Mouse (Mus musculus) lung, embryonic 14.5 days (tissue): ENCODE data around the gene Gtse1. TPM values are rescaled to one million over a fixed set of nuclear protein-coding genes. Genes with fewer than 3 reads are reported as not detected.

Experiments
- ATAC-seq: fragments of 200-750 bp; cut with Nextera tagmentation; 2 replicates; pipeline ENCODE4 v1.8.0; 2017; ENCODE audit warnings: mild to moderate bottlenecking, moderate TSS enrichment, moderate library complexity; ENCODE audit not compliant: insufficient read depth
- DNase-seq: peaks from one replicate; pipeline ENCODE4 v3.0.0-alpha.2; 2015
- H3K27ac ChIP-seq: fragments of 300-500 bp; sonication (generic); 2 replicates; pipeline ENCODE4 v1.5.1; 2014; ENCODE audit warnings: low read depth, mild to moderate bottlenecking, moderate library complexity
- H3K27me3 ChIP-seq: fragments of 300-500 bp; sonication (generic); 2 replicates; pipeline ENCODE4 v1.6.1; 2014; ENCODE audit warnings: low read length, control low read depth; ENCODE audit not compliant: insufficient read depth
- H3K36me3 ChIP-seq: fragments of 300-500 bp; sonication (generic); 2 replicates; pipeline ENCODE4 v1.6.1; 2014; ENCODE audit warnings: control low read depth; ENCODE audit not compliant: insufficient read depth
- H3K4me1 ChIP-seq: fragments of 300-500 bp; sonication (generic); 2 replicates; pipeline ENCODE4 v1.6.1; 2014; ENCODE audit warnings: antibody characterized with exemption, control low read depth; ENCODE audit not compliant: insufficient read depth
- H3K4me2 ChIP-seq: fragments of 300-500 bp; sonication (generic); 2 replicates; pipeline ENCODE4 v1.6.1; 2014; ENCODE audit warnings: mild to moderate bottlenecking
- H3K4me3 ChIP-seq: fragments of 300-500 bp; sonication (generic); 2 replicates; pipeline ENCODE4 v1.5.1; 2014; ENCODE audit warnings: low read depth, low read length
- H3K9ac ChIP-seq: fragments of 300-500 bp; sonication (generic); 2 replicates; pipeline ENCODE4 v1.6.1; 2014
- H3K9me3 ChIP-seq: fragments of 300-500 bp; sonication (generic); 2 replicates; pipeline ENCODE4 v1.6.1; 2016; ENCODE audit warnings: low read depth, low read length, control low read depth
- CTCF ChIP-seq: IDR thresholded peaks from 2 replicates; pipeline ENCODE4 v1.5.1; 2016; ENCODE audit warnings: antibody characterized with exemption, low read depth
- WGBS: fragments of 180-500 bp; shearing (Covaris S2); extraction: QIAGEN DNeasy Blood & Tissue Kit; methylation state at CpG from one replicate; pipeline ENCODE4 v1.1.7; 2014; 5-methylcytosine and 5-hydroxymethylcytosine counted together
- polyA plus RNA-seq: library from polyadenylated mRNA; unstranded; fragments of >200 nt; fragmentation: Nextera tagmentation; extraction: Ambion mirVana; gene quantifications from 2 replicates; pipeline ENCODE4 v1.2.1, GENCODE M21; 2014

Gene Gtse1
- polyA plus RNA-seq, 1 experiment from 2014 or later, result 36.2 TPM

- WGBS, result 43% methylated on average over 6 of the region's 6 CpGs
- Histone ChIP-seq H3K27ac (no peak overlapping the region), H3K4me3 (no peak overlapping the region), H3K27me3 (no peaks in the 10 kb centered on the region), H3K4me2 (no peak overlapping the region), H3K4me1 (no peaks in the 10 kb centered on the region), H3K9ac (no peak overlapping the region), H3K36me3 (peaks cover 98% of the 10 kb centered on the region), H3K9me3 (no peaks in the 10 kb centered on the region)
- ATAC-seq (0 out of 2 replicates have a peak, but pooled peaks have one; percentile 62), DNase-seq (peak; percentile 86)
- peak; percentile 90 for TF ChIP-seq CTCF
Measured at GRCm38 (mm10) chr15:85867696-85868095, 8.2 kb downstream of the Gtse1 start.

- peaks cover 51% of the 10 kb centered on the region for H3K36me3 ChIP-seq
- H3K27ac ChIP-seq, result no peak overlapping the region
- ATAC-seq (no peak), DNase-seq (no peak)
- no peaks in the 10 kb centered on the region for H3K27me3 ChIP-seq
- H3K4me3 ChIP-seq, result no peak overlapping the region
- no peak overlapping the region for H3K4me2 ChIP-seq
- no peaks in the 10 kb centered on the region for H3K9me3 ChIP-seq
- H3K4me1 ChIP-seq, result 0 out of 2 replicates have a peak, but pooled peaks cover 4% of the 10 kb centered on the region
- H3K9ac ChIP-seq, result no peak overlapping the region
- WGBS, result 84% methylated on average over 7 of the region's 7 CpGs
- no peak for TF ChIP-seq CTCF
Measured at GRCm38 (mm10) chr15:85877336-85877735, 17.8 kb downstream of the Gtse1 start.

GRCm38 (mm10) chr15:85878848-85879497, 19.4 kb downstream of the Gtse1 start, which contains the start of gene Trmu:
Trmu (plus strand) TSS chr15:85879312.
- 1% methylated on average over 50 of the region's 50 CpGs for WGBS
- 0 out of 2 replicates have a peak, but pooled peaks cover 4% of the 10 kb centered on the region for H3K4me1 ChIP-seq
- peak within 1 kb of the TSS; percentile 77 for H3K4me2 ChIP-seq
- H3K9ac ChIP-seq, result peak within 1 kb of the TSS; percentile 81
- ATAC-seq, result peak; percentile 96
- peak within 1 kb of the TSS; percentile 89 for H3K27ac ChIP-seq
- no peaks in the 10 kb centered on the region for H3K27me3 ChIP-seq
- H3K36me3 ChIP-seq, result peaks cover 52% of the 10 kb centered on the region
- peak within 1 kb of the TSS; percentile 69 for H3K4me3 ChIP-seq
- peak; percentile 96 for DNase-seq
- H3K9me3 ChIP-seq, result no peaks in the 10 kb centered on the region
- TF ChIP-seq CTCF, result peak; percentile 72

GRCm38 (mm10) chr15:85879498-85879895, 20.0 kb downstream of the Gtse1 start:
- peak; percentile 24; the same call in 1 of the 2 replicates for ATAC-seq
- H3K9me3 ChIP-seq, result no peaks in the 10 kb centered on the region
- DNase-seq, result no peak
- no peaks in the 10 kb centered on the region for H3K27me3 ChIP-seq
- peak overlapping the region; percentile 81 for H3K9ac ChIP-seq
- 1% methylated on average over 18 of the region's 18 CpGs for WGBS
- no peak for TF ChIP-seq CTCF
- H3K4me1 ChIP-seq, result 0 out of 2 replicates have a peak, but pooled peaks cover 4% of the 10 kb centered on the region
- H3K27ac ChIP-seq, result peak overlapping the region; percentile 89
- peak overlapping the region; percentile 69 for H3K4me3 ChIP-seq
- peak overlapping the region; percentile 77 for H3K4me2 ChIP-seq
- peaks cover 51% of the 10 kb centered on the region for H3K36me3 ChIP-seq

- TF ChIP-seq CTCF, result no peak
- Histone ChIP-seq H3K4me1 (no peaks in the 10 kb centered on the region), H3K9ac (no peak overlapping the region), H3K27ac (no peak overlapping the region), H3K27me3 (no peaks in the 10 kb centered on the region), H3K9me3 (no peaks in the 10 kb centered on the region), H3K4me2 (no peak overlapping the region), H3K4me3 (no peak overlapping the region), H3K36me3 (peaks cover 66% of the 10 kb centered on the region)
- DNase-seq (no peak), ATAC-seq (no peak)
- 80% methylated on average over 5 of the region's 5 CpGs for WGBS
Measured at GRCm38 (mm10) chr15:85885606-85886005, 26.1 kb downstream of the Gtse1 start.

- Histone ChIP-seq H3K9me3 (no peaks in the 10 kb centered on the region), H3K4me1 (no peaks in the 10 kb centered on the region), H3K4me3 (no peak overlapping the region), H3K27me3 (no peaks in the 10 kb centered on the region), H3K9ac (no peak overlapping the region), H3K4me2 (no peak overlapping the region), H3K36me3 (peaks cover 79% of the 10 kb centered on the region), H3K27ac (no peak overlapping the region)
- no peak for TF ChIP-seq CTCF
- DNase-seq (no peak), ATAC-seq (no peak)
- 85% methylated on average over 4 of the region's 4 CpGs for WGBS
Measured at GRCm38 (mm10) chr15:85889235-85889634, 29.7 kb downstream of the Gtse1 start.

- no peak for ATAC-seq
Measured at GRCm38 (mm10) chr15:85891971-85892370, 32.4 kb downstream of the Gtse1 start.

More at GRCm38 (mm10) chr15:85891971-85892370, 32.4 kb downstream of the Gtse1 start:
- H3K9me3 ChIP-seq, result no peaks in the 10 kb centered on the region
- no peak for DNase-seq
- H3K9ac ChIP-seq, result no peak overlapping the region
- H3K4me1 ChIP-seq, result no peaks in the 10 kb centered on the region
- no peak overlapping the region for H3K27ac ChIP-seq
- H3K27me3 ChIP-seq, result no peaks in the 10 kb centered on the region
- 81% methylated on average over 10 of the region's 10 CpGs for WGBS
- no peak overlapping the region for H3K4me2 ChIP-seq
- no peak overlapping the region for H3K4me3 ChIP-seq
- H3K36me3 ChIP-seq, result peaks cover 80% of the 10 kb centered on the region
- TF ChIP-seq CTCF, result no peak
